Mouse (Mus musculus) lung, embryonic 15.5 days (tissue): ENCODE data around the gene Ushbp1. TPM values are rescaled to one million over a fixed set of nuclear protein-coding genes. Genes with fewer than 3 reads are reported as not detected.
A peak's percentile ranks its signal among the peaks of the same experiment; 100 is the strongest.

Source experiments
- ATAC-seq: fragments of 200-750 bp; cut with Nextera tagmentation; 2 replicates; pipeline ENCODE4 v1.8.0; 2017; ENCODE audit warnings: moderate number of reproducible peaks, borderline replicate concordance; ENCODE audit not compliant: low FRiP score, low TSS enrichment; ENCODE audit errors: extremely low read depth
- H3K27ac ChIP-seq: fragments of 300-500 bp; sonication (generic); 2 replicates; pipeline ENCODE4 v1.5.1; 2015; ENCODE audit warnings: moderate library complexity, mild to moderate bottlenecking, inconsistent platforms
- H3K27me3 ChIP-seq: fragments of 300-500 bp; sonication (generic); 2 replicates; pipeline ENCODE4 v1.6.1; 2015; ENCODE audit warnings: inconsistent platforms
- H3K36me3 ChIP-seq: fragments of 300-500 bp; sonication (generic); 2 replicates; pipeline ENCODE4 v1.6.1; 2015; ENCODE audit warnings: inconsistent platforms
- H3K4me1 ChIP-seq: fragments of 300-500 bp; sonication (generic); 2 replicates; pipeline ENCODE4 v1.6.1; 2015; ENCODE audit warnings: inconsistent platforms
- H3K4me2 ChIP-seq: fragments of 300-500 bp; sonication (generic); 2 replicates; pipeline ENCODE4 v1.6.1; 2015; ENCODE audit warnings: inconsistent platforms, mild to moderate bottlenecking, moderate library complexity
- H3K4me3 ChIP-seq: fragments of 300-500 bp; sonication (generic); 2 replicates; pipeline ENCODE4 v1.5.1; 2015; ENCODE audit warnings: mild to moderate bottlenecking, inconsistent platforms
- H3K9ac ChIP-seq: fragments of 300-500 bp; sonication (generic); 2 replicates; pipeline ENCODE4 v1.6.1; 2015; ENCODE audit warnings: inconsistent platforms
- H3K9me3 ChIP-seq: fragments of 300-500 bp; sonication (generic); 2 replicates; pipeline ENCODE4 v1.6.1; 2016; ENCODE audit warnings: inconsistent platforms
- WGBS: fragments of 180-500 bp; shearing (Covaris S2); methylation state at CpG from one replicate; pipeline ENCODE4 v1.1.7; 2015; 5-methylcytosine and 5-hydroxymethylcytosine counted together
- polyA plus RNA-seq: library from polyadenylated mRNA; unstranded; fragments of >200 nt; fragmentation: Nextera tagmentation; extraction: Ambion mirVana; gene quantifications from 2 replicates; pipeline ENCODE4 v1.2.1, GENCODE M21; 2015

Gene Ushbp1
- polyA plus RNA-seq, 1 experiment from 2014 or later, result 30.7 TPM

DNA sequence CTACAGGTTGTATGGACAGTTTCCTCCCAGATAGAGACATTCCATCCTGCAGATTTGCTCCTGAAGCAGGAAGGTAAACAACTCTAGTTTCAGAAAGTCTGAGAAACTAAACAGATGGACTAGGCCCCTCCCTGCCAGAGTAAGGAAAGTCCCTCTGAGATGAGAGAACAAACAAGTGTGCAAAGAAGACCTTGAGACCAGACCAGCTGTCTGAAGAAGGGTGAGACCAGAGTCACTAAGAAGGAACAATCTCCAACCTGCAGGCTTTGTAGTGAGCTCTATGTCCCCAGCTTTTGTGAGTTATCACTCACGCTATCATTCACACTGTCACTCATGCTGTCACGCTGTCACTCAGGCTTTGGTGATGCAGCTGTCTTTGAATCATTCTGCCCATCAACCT, 3.9 kb downstream of the Ushbp1 start:
- Histone ChIP-seq H3K4me2 (no peak overlapping the region), H3K27ac (no peak overlapping the region), H3K9me3 (no peaks in the 10 kb centered on the region), H3K27me3 (no peaks in the 10 kb centered on the region), H3K4me1 (peaks cover 5% of the 10 kb centered on the region; the same call in 1 of the 2 replicates), H3K36me3 (no peaks in the 10 kb centered on the region), H3K4me3 (no peak overlapping the region), H3K9ac (no peak overlapping the region)
- ATAC-seq, result no peak
- WGBS, result 89% methylated on average over 2 of the region's 2 CpGs

DNA sequence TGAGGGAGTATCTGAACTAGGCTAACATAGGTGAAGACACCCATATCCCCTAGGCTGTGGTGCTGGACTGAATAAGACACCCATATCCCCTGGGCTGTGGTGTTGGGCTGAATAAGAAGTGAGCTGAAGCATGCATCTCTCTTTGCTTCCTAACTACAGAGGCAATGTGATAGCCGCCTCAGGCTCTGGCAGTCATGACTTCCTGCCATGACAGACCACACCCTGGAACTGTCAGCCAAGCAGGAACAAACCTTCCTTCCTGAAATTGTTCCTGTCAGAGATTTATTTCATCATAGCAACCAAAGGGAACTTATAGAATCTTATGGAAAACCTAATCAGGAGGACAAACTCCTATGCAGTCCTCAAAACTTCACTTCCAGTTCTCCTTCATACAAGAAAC, 7.3 kb downstream of the Ushbp1 start:
- Histone ChIP-seq H3K4me2 (no peak overlapping the region), H3K36me3 (no peaks in the 10 kb centered on the region), H3K4me1 (peaks cover 7% of the 10 kb centered on the region), H3K27me3 (no peaks in the 10 kb centered on the region), H3K9ac (no peak overlapping the region), H3K4me3 (no peak overlapping the region), H3K27ac (no peak overlapping the region), H3K9me3 (no peaks in the 10 kb centered on the region)
- WGBS, result 58% methylated on average over 1 of the region's 1 CpGs
- ATAC-seq, result no peak

DNA sequence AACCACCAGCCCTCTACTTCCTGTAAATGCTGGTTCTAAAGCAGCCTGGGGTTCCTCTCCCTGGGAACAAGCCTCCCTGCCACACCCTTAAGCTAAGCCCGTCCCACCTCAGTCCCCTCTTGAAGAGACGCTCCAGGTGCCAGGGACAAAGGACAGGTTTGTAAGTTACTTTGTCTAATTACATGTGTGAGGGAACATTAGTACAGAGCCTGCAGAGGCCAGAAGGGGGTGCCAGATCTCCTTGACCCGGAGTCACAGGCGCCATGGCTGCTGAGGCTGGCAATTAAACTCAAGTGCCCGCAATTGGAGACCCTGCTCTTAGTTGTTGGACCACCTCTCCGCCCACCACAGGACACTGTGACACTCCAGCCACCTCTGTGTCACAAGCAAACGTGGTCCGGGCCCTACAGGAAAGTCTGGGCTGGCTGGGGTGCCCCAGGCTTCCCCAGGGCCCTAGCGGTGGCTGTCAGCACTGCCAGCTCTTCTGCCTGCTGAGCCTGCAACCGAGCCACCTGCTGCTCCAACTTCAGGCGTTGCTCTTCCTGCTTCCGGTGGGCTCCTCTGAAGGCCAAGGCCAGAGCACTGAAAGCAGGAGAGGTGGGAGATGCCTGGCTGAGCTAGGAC, 10.3 kb downstream of the Ushbp1 start:
- 69% methylated on average over 12 of the region's 12 CpGs for WGBS
- Histone ChIP-seq H3K4me3 (no peak overlapping the region), H3K4me1 (peaks cover 18% of the 10 kb centered on the region), H3K9me3 (no peaks in the 10 kb centered on the region), H3K4me2 (no peak overlapping the region), H3K9ac (no peak overlapping the region), H3K36me3 (no peaks in the 10 kb centered on the region), H3K27ac (no peak overlapping the region), H3K27me3 (no peaks in the 10 kb centered on the region)
- ATAC-seq, result no peak

DNA sequence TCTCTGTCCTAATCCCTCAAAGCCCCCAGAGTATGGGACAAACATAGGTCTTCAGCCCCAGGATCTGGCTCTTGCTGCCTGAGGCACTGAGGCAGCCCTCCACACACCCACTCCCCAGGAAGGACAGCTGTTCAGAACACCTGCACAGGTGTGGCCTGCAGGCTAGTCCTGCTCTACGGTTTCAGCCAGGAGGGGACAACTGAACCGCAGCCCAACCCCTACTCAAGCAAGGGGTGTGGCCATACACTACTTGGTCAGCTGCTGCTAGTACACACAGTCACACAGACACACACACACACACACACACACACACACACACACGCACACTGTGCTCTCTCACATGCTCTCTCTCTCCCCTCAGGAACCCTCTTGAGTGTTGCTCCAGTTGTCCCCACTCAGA, 11.7 kb downstream of the Ushbp1 start:
- Histone ChIP-seq H3K9me3 (no peaks in the 10 kb centered on the region), H3K9ac (no peak overlapping the region), H3K36me3 (0 out of 2 replicates have a peak, but pooled peaks cover under 1% of the 10 kb centered on the region), H3K4me2 (no peak overlapping the region), H3K27me3 (no peaks in the 10 kb centered on the region), H3K4me3 (no peak overlapping the region), H3K4me1 (peaks cover 33% of the 10 kb centered on the region), H3K27ac (no peak overlapping the region; the same call in 1 of the 2 replicates)
- no peak for ATAC-seq
- 41% methylated on average over 3 of the region's 3 CpGs for WGBS

DNA sequence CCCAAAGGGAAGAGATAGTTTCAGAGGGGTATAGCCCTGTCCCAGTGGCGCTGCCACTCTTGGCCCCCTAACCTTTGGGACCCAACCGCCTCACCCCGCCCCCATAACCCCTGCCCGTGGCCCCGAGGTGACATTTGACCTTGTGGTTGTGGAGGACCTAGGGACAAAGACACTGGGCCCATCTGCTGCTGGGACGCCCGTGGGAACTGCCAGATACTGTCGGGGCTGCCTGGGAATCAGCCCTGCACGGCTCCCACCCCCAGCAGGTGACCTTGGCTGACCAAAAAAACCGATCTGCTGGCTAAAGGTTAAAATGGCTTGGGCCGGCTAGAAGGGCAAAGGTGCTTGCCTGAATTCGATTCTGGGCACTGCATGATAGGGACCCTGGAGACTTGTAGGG, 12.2 kb downstream of the Ushbp1 start:
- Histone ChIP-seq H3K9ac (0 out of 2 replicates have a peak overlapping the region, but pooled peaks have one; percentile 67), H3K27me3 (no peaks in the 10 kb centered on the region), H3K27ac (peak overlapping the region; percentile 96; the same call in 1 of the 2 replicates), H3K36me3 (peaks cover 3% of the 10 kb centered on the region; the same call in 1 of the 2 replicates), H3K4me3 (no peak overlapping the region), H3K4me2 (peak overlapping the region; percentile 95; the same call in 1 of the 2 replicates), H3K4me1 (peaks cover 38% of the 10 kb centered on the region), H3K9me3 (no peaks in the 10 kb centered on the region)
- 24% methylated on average over 12 of the region's 12 CpGs for WGBS
- ATAC-seq, result no peak

DNA sequence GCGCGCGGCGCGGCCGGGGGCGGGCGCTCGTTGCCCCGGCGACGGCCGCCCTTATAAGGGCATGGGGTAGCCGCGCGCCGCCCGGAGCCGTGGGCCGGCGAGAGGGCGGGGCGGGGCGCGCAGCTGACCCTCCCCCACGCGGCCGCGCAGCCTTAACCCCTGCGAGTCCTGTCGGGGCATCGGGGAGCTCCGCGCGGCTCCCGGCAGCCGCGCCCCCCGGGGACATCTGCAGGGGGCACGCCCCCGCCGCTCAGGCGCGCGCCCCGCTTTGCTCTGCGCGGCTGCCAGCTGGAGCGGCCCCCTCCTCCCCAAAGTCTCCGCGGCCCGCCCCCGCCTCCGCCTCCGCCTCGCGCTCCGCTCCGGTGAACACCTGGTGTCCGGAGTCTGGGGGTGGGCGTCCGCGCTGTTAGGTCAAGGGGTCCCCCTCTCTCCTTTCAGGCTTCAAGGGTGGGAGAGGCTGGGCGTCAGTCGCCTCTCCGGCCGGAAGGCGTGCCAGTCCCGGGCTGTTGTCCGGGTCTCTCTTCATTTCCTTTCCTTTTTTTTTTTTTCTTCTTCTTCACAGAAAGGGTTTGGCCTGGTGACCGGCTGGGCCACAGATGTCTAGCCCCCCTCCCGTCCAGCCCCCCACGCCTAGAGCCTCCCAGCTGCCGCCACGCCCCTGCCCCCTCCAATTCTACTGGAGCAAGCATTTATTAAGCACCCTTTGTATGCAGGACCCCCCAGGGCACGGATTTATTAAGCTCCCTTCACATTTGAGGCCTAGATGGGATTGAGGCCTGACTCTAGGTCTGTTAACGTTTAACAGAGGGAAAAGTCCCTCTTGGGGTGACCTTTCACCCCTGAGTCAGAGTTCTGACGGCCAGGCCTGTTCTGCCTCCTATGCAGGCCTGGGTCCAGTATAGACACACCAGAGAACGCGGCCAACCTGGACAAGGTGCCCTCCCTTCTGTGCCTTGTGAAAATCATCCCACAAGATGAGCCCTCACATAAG, 13.3 kb downstream of the Ushbp1 start:
- H3K9me3 ChIP-seq, result no peaks in the 10 kb centered on the region
- H3K4me1 ChIP-seq, result peaks cover 42% of the 10 kb centered on the region
- H3K36me3 ChIP-seq, result peaks cover 14% of the 10 kb centered on the region; the same call in 1 of the 2 replicates
- 3% methylated on average over 49 of the region's 80 CpGs for WGBS
- H3K27ac ChIP-seq, result peak overlapping the region; percentile 96
- peak overlapping the region; percentile 67 for H3K9ac ChIP-seq
- H3K4me3 ChIP-seq, result peak overlapping the region; percentile 75
- ATAC-seq, result peak; percentile 94
- no peaks in the 10 kb centered on the region for H3K27me3 ChIP-seq
- peak overlapping the region; percentile 95 for H3K4me2 ChIP-seq

DNA sequence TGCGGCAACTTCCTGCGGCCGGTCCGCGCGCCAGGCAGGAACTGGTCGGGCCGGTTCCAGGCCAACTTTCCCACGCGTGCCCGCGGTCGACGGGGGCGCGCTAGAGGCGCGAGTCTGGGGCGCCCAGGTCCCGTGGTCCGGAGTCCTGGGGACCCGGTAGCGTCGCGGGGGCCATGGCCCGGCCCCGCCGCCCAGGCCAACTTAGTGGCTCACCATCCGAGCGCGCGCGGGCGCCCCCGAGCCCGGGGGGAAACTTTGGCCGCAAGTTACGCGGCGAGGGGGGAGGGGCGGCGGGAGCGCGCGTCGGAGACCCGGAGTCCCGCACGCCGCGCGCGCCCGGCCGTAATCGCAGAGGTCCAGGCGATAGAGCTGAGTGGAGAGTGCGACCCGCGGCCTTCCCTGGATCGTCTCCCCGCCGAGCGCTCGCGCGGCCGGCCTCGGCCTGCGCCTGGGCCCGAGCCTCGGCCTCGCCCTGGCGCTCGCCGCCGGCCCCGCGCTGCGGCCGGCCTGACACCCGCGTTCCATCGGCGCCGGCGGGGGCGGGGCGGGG, 14.1 kb downstream of the Ushbp1 start, which contains the start of gene Nr2f6:
Gene Nr2f6, minus strand, starts transcription at position 540 of the 550 bp plus-strand sequence.
- ATAC-seq, result peak; percentile 15

DNA sequence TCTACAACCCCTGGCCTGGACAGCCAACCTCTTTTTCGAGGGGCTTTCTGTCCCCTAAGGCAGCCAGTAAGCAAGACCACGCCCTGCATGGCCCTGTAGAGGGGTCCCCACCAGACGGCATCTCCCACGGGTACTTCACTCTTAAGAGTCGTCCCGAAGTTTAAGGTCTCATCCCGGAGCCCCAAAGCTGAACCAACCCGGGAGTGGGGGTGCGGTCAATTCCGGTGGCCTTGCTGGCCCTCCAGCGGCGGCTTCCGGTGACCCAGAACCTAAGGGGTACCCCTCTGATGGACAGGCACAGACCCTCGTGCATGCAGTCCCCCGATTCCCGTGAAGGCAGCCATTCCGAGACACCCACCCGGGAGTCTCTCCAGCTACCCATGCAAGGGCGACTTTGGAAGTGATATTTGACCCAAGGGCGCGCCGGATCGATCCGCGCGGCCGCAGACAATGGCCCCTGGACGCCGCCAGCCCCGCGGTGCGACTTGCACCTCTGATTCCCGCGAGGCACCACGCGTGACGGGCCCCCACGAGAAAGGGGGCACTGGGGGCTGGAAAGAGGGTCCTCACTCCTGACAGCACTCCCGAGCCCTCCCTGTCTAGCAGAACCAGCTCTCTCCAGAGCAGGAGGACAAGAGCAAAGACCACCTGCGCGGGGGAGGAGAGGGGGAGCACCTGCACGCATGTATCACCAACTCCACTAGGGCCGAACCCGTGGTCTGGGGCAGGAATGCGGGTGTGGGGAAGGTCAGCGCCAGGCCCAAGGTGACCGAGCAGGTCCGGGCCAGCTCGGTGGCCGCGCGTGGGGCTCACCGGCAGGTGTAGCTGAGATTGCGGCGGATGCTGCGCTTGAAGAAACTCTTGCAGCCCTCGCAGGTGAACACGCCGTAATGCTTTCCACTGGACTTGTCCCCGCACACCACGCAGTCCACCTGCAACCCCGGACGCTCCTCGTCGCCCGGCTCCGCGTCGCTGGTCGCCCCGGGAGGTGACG, 15.1 kb downstream of the Ushbp1 start:
- Histone ChIP-seq H3K9ac (peak overlapping the region; percentile 83), H3K27ac (peak overlapping the region; percentile 96), H3K4me3 (peak overlapping the region; percentile 75), H3K4me1 (peaks cover 58% of the 10 kb centered on the region), H3K4me2 (peak overlapping the region; percentile 95), H3K36me3 (peaks cover 20% of the 10 kb centered on the region), H3K9me3 (no peaks in the 10 kb centered on the region), H3K27me3 (no peaks in the 10 kb centered on the region)
- under 1% methylated on average over 72 of the region's 72 CpGs for WGBS
- no peak for ATAC-seq

More for the DNA sequence above, 14.1 kb downstream of the Ushbp1 start, which contains the start of gene Nr2f6:
- H3K4me3 ChIP-seq, result peak within 1 kb of the TSS; percentile 75
- peak within 1 kb of the TSS; percentile 96 for H3K27ac ChIP-seq
- H3K9ac ChIP-seq, result peak within 1 kb of the TSS; percentile 83
- no peaks in the 10 kb centered on the region for H3K9me3 ChIP-seq
- under 1% methylated on average over 40 of the region's 89 CpGs for WGBS
- peak within 1 kb of the TSS; percentile 95 for H3K4me2 ChIP-seq
- H3K4me1 ChIP-seq, result peaks cover 47% of the 10 kb centered on the region
- H3K27me3 ChIP-seq, result no peaks in the 10 kb centered on the region
- H3K36me3 ChIP-seq, result peaks cover 18% of the 10 kb centered on the region; the same call in 1 of the 2 replicates

DNA sequence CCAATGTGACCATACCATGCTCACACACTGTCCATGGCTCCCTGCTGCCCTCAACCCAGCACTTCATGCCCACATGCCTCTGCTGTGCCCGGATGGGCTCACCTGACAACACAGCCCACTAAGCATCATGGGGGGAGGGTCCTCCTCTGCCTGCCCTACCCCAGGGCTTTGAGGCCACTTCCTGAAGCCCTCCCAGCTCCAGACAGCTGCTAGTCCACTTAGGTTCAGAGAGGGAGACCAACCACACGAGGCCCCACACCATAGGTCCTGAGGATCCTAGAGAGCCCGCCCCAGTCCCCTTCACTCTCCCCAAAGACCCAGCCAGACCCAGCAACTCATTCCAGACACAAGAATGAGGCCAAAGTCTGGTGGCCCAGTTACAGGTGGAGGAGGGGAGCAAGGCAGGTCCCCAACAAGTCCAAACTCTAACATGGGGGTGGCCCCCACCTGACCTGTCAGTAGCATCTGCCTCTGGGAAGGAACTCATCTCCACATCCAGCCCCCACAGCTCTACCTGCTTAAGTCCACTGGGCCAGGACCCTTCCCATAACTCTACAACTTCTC, 16.0 kb downstream of the Ushbp1 start:
- H3K4me1 ChIP-seq, result peaks cover 66% of the 10 kb centered on the region
- ATAC-seq, result no peak

DNA sequence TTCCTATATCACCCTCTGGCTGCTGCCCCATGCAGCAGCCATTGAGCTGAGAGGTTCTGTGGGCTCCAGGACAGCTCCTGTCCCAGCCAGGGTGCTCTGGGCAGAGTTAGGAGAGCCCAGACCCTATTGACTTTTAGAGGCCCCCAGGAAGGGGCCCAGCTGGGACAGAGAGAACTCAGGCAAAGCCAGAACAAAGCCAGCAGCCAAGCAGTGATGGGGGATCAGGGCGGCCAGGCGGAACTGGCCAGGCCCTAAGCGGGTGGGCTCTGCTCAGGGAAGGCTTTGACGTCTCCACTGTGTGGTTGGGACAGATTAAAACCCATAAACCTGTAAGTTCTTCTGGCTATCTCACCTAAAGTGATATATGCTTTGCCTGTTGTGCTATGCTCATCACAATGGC, 16.6 kb downstream of the Ushbp1 start:
- Histone ChIP-seq H3K9ac (peak overlapping the region; percentile 83), H3K4me1 (peaks cover 66% of the 10 kb centered on the region), H3K4me3 (peak overlapping the region; percentile 75), H3K4me2 (peak overlapping the region; percentile 95), H3K36me3 (peaks cover 35% of the 10 kb centered on the region), H3K27ac (no peak overlapping the region), H3K27me3 (no peaks in the 10 kb centered on the region), H3K9me3 (no peaks in the 10 kb centered on the region)
- no peak for ATAC-seq
- WGBS, result 71% methylated on average over 4 of the region's 4 CpGs

More for the DNA sequence above, 16.0 kb downstream of the Ushbp1 start:
- 38% methylated on average over 3 of the region's 3 CpGs for WGBS
- Histone ChIP-seq H3K36me3 (peaks cover 29% of the 10 kb centered on the region), H3K9ac (peak overlapping the region; percentile 83), H3K27ac (0 out of 2 replicates have a peak overlapping the region, but pooled peaks have one; percentile 96), H3K4me2 (peak overlapping the region; percentile 95), H3K4me3 (peak overlapping the region; percentile 75), H3K9me3 (no peaks in the 10 kb centered on the region), H3K27me3 (no peaks in the 10 kb centered on the region)
